Comparison of ENCODE assay signal across 17 mouse cellular contexts in genomic region chr1:134515891-134516290, GRCm38 (mm10). TPM values are rescaled to one million over a fixed set of nuclear protein-coding genes. Genes with fewer than 3 reads are reported as not detected.
A peak's percentile ranks its signal among the peaks of the same experiment; 100 is the strongest.
DNase-seq lines count a peak whose midpoint lies in the region; ATAC-seq and TF ChIP-seq lines count a peak whose summit lies in the region.
"Had no signal": no experiment of that assay in that cellular context is flagged by ENCODE, and none has a peak within 500 bp of the region (broad histone marks: within the 10 kb centered on the region; RNA-seq: fewer than 3 reads in every experiment).

No protein-coding gene starts in this region.

- no peaks in the 10 kb centered on the region for H3K36me3 ChIP-seq in heart, embryonic 12.5 days
- H3K36me3 ChIP-seq in heart, postnatal 0 days (replicated peaks; ENCODE audit: control insufficient read depth, insufficient read depth, low read length): no peaks in the 10 kb centered on the region

- H3K27me3 ChIP-seq in heart, embryonic 12.5 days (replicated peaks): peaks cover 25% of the 10 kb centered on the region
- peaks cover 3% of the 10 kb centered on the region; the same call in 1 of the 2 replicates for H3K27me3 ChIP-seq in heart, postnatal 0 days (ENCODE audit: control insufficient read depth, insufficient read depth, low read length)

- ATAC-seq in heart, embryonic 12.5 days (ENCODE audit: insufficient number of reproducible peaks, low FRiP score): no peak
- ATAC-seq in heart, postnatal 0 days (ENCODE audit: insufficient read depth, low read depth): peak; percentile 32; the same call in 1 of the 2 replicates

- DNase-seq in heart, postnatal 25 days (ENCODE audit: low spot score): no peak
- DNase-seq in left cerebral cortex, postnatal 4 days: peak; percentile 20
- DNase-seq in left cerebral cortex, postnatal 14 days (ENCODE audit: low spot score in 2 of 2): no peak
- peak; percentile 5 for DNase-seq in brain, adult 2 months (ENCODE audit: low read depth, low spot score)
- peak; percentile 6 for DNase-seq in heart, postnatal 0 days (ENCODE audit: low spot score)
- no peak for DNase-seq in cerebellum, adult 9-10 months
- no peak for DNase-seq in cerebellum, postnatal 25 days
- DNase-seq: adrenal gland, postnatal 25 days; cerebellum, adult 2 months; spleen, adult 18-20 months; thymus, adult 18-20 months had no signal

- TF ChIP-seq CTCF in heart, postnatal 0 days (IDR thresholded peaks at IDR 0.05; ENCODE audit: low read depth): no peak

- no peak for TF ChIP-seq EP300 in heart, postnatal 0 days (IDR thresholded peaks at IDR 0.05; ENCODE audit: low read depth)

- WGBS in heart, embryonic 12.5 days: 62% methylated on average over 2 of the region's 2 CpGs
- 42% methylated on average over 2 of the region's 2 CpGs for WGBS in heart, postnatal 0 days

- H3K4me2 ChIP-seq in heart, embryonic 12.5 days: no peak overlapping the region
- H3K4me2 ChIP-seq in heart, postnatal 0 days (ENCODE audit: low read depth, low read length): no peak overlapping the region

- no peak overlapping the region for H3K9ac ChIP-seq in heart, embryonic 12.5 days
- H3K9ac ChIP-seq in heart, postnatal 0 days (replicated peaks; ENCODE audit: low read depth, low read length): no peak overlapping the region

- no peaks in the 10 kb centered on the region for H3K9me3 ChIP-seq in heart, embryonic 12.5 days (replicated peaks)
- H3K9me3 ChIP-seq in heart, postnatal 0 days (replicated peaks; ENCODE audit: control insufficient read depth, low read length): no peaks in the 10 kb centered on the region

- intact Hi-C loops in heart, postnatal 25 days (cut with DNase I): loop anchor here (2.0 kb wide), 1 partner anchor 89 kb away; no protein-coding TSS in a partner anchor
- intact Hi-C loops in left cerebral cortex, postnatal 4 days (cut with DNase I): no loop called here
- intact Hi-C loops in left cerebral cortex, postnatal 14 days (cut with DNase I): loop anchor here (5.0 kb wide), 1 partner anchor 81 kb away; no protein-coding TSS in a partner anchor

- no peak overlapping the region for H3K4me3 ChIP-seq in heart, embryonic 12.5 days
- H3K4me3 ChIP-seq in heart, postnatal 0 days (ENCODE audit: low read depth, low read length): no peak overlapping the region
- H3K4me3 ChIP-seq: left cerebral cortex, adult 2 months had no signal

- H3K27ac ChIP-seq in heart, embryonic 12.5 days (ENCODE audit: poor library complexity, severe bottlenecking): peak overlapping the region; percentile 69
- peak overlapping the region; percentile 7; the same call in 1 of the 2 replicates for H3K27ac ChIP-seq in heart, postnatal 0 days (ENCODE audit: low read depth)
- H3K27ac ChIP-seq: left cerebral cortex, adult 2 months had no signal

- peaks cover 40% of the 10 kb centered on the region for H3K4me1 ChIP-seq in heart, embryonic 12.5 days (replicated peaks)
- no peaks in the 10 kb centered on the region for H3K4me1 ChIP-seq in heart, postnatal 0 days (ENCODE audit: control insufficient read depth, insufficient read depth)

RNA-seq across cellular contexts. Expression of gene Rabif, which starts 21.4 kb away (rescaled TPM):
- polyA plus RNA-seq in heart, embryonic 12.5 days (2016; fragmentation: Nextera tagmentation; extraction: Ambion mirVana): 32.2 and 32.8 TPM in 2 replicates
- total RNA-seq in heart, postnatal 25 days (2021): 1 to 10 TPM; 8.4 to 8.9 TPM
- total RNA-seq in left cerebral cortex, postnatal 4 days (2021): 10 to 100 TPM; 38.2 to 38.5 TPM
- total RNA-seq in left cerebral cortex, postnatal 14 days (2021): 10 to 100 TPM; 30.1 to 32.3 TPM
- total RNA-seq in heart, postnatal 0 days (2014; rRNA removed; ENCODE audit: low replicate concordance): 9.7 and 14.0 TPM in 2 replicates
- 21.4 and 22.8 TPM in 2 replicates for polyA plus RNA-seq in heart, postnatal 0 days (2015; fragmentation: Nextera tagmentation; extraction: Ambion mirVana)

RNA-seq across cellular contexts. Expression of gene Mgat4e, which starts 33.6 kb away (rescaled TPM):
- not detected in 2 replicates for polyA plus RNA-seq in heart, embryonic 12.5 days (2016; fragmentation: Nextera tagmentation; extraction: Ambion mirVana)
- total RNA-seq in heart, postnatal 25 days (2021): not detected
- total RNA-seq in left cerebral cortex, postnatal 4 days (2021): not detected
- not detected for total RNA-seq in left cerebral cortex, postnatal 14 days (2021)
- not detected in 2 replicates for total RNA-seq in heart, postnatal 0 days (2014; rRNA removed; ENCODE audit: low replicate concordance)
- not detected in 2 replicates for polyA plus RNA-seq in heart, postnatal 0 days (2015; fragmentation: Nextera tagmentation; extraction: Ambion mirVana)
- total RNA-seq: adrenal gland, postnatal 25 days; heart, postnatal 10 days; left cerebral cortex, adult 2 months; monocyte, adult 5-6 weeks had no signal
- polyA plus RNA-seq: cerebellum, adult 2 months; large intestine, adult 2 months; liver, embryonic 16.5 days had no signal

RNA-seq across cellular contexts. Expression of gene Kdm5b, which starts 44.1 kb away (rescaled TPM):
- polyA plus RNA-seq in heart, embryonic 12.5 days (2016; fragmentation: Nextera tagmentation; extraction: Ambion mirVana): 39.9 and 41.4 TPM in 2 replicates
- total RNA-seq in heart, postnatal 25 days (2021): 10 to 100 TPM; 17.0 to 20.6 TPM
- total RNA-seq in left cerebral cortex, postnatal 4 days (2021): 100 to 1,000 TPM in 1 of 2 experiments, 10 to 100 TPM in 1; 98.4 to 107 TPM
- 10 to 100 TPM; 59.0 to 63.2 TPM for total RNA-seq in left cerebral cortex, postnatal 14 days (2021)
- total RNA-seq in heart, postnatal 0 days (2014; rRNA removed; ENCODE audit: low replicate concordance): 29.3 and 30.1 TPM in 2 replicates
- polyA plus RNA-seq in heart, postnatal 0 days (2015; fragmentation: Nextera tagmentation; extraction: Ambion mirVana): 19.0 and 19.4 TPM in 2 replicates

Comparison
In these comparisons a context has a peak if more than half of its experiments do, and no peak if none do; other contexts are left out.
1. DNase-seq: peak in left cerebral cortex, postnatal 4 days (single experiment), brain, adult 2 months (single experiment) and heart, postnatal 0 days (single experiment); none in heart, postnatal 25 days (single experiment), left cerebral cortex, postnatal 14 days (0 of 2), cerebellum, adult 9-10 months (single experiment) and cerebellum, postnatal 25 days (0 of 2).